Mouse (Mus musculus): ENCODE data around the gene 4933411K16Rik.
A peak's percentile ranks its signal among the peaks of the same experiment; 100 is the strongest.
"Not testable (repeated sequence)": the region's sequence is repeated elsewhere in the genome, so short reads cannot be mapped to it uniquely, and the experiment has no call there.

Gene 4933411K16Rik

DNA sequence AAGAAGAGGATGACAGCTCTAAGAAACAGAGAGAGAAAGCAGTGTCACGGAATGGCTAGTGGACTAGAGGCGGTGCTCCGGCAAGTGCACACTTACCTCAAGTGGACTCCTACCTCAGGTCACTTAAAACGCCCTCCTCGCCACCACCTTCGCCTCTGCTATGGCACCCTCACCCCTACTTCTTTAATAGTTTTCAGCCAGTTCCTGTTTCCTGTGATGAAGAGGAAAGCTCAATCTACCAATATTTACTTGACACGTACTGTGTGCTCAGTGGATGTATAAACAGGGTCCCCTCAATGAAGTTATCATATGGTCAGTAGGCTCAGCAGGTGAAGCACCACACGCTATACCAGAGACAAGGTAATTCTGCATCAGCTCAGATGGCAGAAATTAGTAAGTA is 26.5 kb downstream of the 4933411K16Rik start:
- DNase-seq (ENCODE audit: low read depth, low spot score), result no peak

DNA sequence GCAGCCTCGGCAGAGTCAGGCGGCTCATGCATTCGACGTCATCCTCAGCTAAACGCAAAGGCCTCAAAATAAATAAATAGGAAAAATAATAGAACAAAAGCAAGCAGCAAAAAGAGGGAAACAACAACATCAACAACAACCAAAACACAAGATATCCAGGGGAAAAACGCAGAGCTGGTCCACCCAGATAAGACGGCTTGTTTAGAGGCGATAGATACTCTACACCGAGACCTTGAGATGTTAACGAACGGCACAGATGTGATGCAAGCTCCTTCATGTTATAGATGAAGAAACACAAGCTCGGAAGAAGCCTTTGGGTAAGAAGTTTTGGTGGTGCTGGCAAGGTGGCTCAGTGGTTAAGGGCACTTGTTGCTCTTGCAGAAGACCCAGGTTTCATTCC is 27.0 kb downstream of the 4933411K16Rik start:
- no peak for DNase-seq (ENCODE audit: low read depth, low spot score)

DNA sequence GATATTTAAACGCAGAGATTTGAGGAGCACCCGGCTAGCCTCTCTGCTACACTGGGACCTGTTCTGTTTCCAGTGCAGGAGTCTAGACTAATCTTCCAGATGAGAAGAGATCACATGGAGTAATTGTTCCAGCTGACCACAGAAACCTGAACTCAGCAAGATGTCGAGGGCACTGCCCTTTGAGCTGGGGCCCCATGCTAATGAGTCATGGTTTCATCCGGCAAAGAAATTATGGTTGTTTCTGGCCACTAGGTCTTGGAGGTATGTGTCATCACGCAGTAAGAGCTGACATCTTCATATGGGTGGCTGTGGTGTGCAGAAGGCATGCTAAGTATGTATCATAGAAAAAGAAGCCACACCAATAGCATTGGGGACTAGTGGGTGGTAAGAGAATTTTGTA is 27.9 kb downstream of the 4933411K16Rik start:
- DNase-seq (ENCODE audit: low read depth, low spot score), result no peak

DNA sequence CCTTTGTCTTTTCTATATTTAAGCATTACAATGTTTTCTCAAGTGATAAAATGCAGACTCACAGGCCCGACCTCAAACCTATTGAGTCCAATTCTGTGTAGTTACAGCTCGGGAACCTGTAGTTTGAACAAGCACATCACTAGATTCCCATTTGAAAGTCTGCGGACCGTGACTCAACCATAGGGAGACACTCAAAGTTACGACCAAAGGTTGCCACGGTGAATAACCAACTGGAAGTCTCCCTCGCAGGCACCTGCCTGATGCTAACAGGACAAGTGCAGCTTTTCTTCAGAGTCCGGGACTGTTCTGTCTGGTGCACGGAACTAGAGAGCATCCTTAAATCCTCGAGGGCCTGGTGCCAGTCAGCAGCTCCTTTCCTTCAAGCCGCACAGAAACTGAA is 28.4 kb downstream of the 4933411K16Rik start:
- DNase-seq (ENCODE audit: low read depth, low spot score), result no peak

DNA sequence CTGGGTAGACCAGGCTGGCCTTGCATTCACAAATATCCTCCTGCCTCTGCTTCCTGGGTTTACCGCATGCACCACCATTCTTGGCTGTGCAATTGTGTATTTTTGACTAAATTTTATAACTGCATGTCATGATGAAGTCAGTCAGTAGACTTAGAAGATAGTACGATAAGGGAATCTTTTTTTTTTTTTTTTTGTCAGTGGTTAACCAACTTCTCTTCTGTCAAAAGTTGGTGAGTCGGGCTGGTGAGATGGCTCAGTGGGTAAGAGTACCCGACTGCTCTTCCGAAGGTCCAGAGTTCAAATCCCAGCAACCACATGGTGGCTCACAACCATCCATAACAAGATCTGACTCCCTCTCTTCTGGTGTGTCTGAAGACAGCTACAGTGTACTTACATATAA is 29.6 kb downstream of the 4933411K16Rik start:
- not testable (repeated sequence) for DNase-seq (ENCODE audit: low read depth, low spot score)

DNA sequence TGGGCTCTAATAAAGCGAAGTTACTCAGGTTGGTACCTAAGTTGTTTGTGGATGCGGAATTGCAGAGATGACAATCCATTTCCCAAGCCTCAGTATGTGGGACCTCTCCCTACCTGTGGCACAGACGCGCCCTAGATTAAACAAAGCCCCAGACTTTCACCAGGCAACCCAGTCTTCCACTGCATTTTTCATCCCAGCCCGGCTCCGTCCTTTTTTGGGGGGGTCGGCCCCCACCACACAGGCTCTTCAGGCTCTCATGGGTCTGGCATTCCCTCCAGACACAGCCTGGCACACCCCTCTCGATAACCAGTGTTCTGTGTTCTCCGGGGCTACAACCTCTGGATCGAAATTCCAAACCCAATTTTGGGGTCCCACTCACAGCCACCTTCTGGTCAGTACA is 33.6 kb downstream of the 4933411K16Rik start:
- no peak for DNase-seq (ENCODE audit: low read depth, low spot score)

DNA sequence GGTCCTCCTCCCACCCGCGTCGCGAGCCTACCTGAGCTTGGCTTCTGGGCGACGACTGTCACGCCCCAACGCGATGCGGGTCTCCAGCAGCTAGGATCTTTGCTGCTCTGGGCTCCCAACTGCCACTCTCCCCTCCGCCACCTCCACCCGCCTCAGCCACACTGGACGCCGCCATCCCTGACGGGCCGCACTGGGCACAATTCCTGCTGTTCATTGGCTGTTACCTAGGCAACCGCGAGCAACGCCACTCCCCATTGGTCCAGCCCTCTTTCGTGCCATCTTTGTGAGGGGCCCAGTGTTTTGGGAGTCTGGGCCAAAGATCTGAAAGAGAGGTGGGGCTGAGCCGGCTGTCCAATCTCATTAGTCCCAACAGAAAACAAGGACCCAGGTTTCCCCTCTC is 34.1 kb downstream of the 4933411K16Rik start, which contains the start of gene Morn4:
Gene Morn4, minus strand, starts transcription at position 192 of the 400 bp plus-strand sequence.
- DNase-seq (ENCODE audit: low read depth, low spot score), result peak; percentile 51

DNA sequence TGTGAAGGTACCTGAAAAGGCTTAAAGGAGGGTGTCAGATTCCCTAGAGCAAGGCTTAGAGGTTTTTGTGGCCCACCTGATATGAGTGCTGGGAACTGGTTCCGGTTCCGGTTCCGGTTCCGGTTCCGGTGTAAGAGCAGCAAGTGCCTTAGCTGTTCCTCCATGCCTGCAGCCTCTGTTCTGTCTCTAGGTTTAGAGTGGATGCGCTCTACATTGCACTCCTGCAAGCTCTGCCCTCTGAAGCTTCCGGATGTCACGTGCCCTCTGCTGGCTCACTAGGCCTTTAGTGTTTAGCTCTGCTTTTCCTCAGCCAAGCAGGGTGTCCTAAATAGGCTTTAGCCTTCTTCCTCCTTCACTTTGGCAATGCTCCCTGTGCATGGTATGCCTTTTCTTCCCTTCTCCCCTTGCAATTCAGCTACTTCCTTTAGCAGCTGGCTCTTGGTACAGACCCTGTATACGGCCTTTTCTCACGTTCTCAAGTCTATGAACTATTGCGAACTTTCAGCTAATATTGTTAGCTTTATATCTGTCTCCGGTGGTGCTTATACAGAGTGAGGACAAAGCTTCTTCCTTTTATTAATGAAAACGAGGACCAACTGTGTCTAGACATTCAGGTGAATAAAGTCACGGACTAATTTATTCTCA is 37.2 kb downstream of the 4933411K16Rik start:
- DNase-seq (ENCODE audit: low read depth, low spot score), result peak; percentile 86

DNA sequence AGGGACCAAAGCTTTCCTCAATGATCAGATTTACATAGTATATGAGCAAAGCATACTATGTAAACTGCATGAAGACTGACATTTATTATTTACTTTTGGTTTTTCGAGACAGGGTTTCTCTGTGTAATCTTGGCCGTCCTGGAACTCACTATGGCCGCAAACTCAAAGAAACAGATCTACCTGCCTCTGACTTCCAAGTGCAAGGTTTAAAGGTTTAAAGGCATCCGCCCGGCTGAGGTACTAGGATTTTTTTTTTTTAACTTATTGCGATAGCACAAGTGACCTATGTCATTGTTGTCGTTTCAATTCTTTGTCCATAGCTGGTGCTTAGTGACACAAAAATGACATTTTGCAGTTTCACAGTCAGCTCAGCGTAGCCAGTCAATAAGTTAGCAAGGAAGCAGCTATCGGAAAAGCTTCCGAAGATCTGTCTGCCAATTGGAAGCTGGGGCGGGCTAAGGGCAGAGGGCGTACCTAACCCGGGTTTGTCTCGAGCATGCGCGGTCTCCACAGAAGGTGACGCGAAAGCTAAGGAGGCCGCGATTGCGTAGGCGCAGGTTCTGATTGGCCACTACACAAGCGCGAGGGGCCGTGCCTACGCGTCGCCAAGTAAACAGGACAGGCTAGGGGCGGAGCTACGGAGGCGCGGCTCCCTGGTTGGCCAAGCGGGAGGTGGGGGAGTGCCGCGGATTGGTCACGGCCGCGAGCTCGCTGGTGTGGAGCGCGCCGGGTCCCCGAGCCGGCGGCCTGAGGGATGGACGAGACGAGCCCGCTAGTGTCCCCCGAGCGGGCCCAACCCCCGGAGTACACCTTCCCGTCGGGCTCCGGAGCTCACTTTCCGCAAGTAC is 37.9 kb downstream of the 4933411K16Rik start, which contains the start of gene Pi4k2a:
Gene Pi4k2a, plus strand, starts transcription at position 723 of the 848 bp plus-strand sequence.
- peak; percentile 100 for DNase-seq (ENCODE audit: low read depth, low spot score)

DNA sequence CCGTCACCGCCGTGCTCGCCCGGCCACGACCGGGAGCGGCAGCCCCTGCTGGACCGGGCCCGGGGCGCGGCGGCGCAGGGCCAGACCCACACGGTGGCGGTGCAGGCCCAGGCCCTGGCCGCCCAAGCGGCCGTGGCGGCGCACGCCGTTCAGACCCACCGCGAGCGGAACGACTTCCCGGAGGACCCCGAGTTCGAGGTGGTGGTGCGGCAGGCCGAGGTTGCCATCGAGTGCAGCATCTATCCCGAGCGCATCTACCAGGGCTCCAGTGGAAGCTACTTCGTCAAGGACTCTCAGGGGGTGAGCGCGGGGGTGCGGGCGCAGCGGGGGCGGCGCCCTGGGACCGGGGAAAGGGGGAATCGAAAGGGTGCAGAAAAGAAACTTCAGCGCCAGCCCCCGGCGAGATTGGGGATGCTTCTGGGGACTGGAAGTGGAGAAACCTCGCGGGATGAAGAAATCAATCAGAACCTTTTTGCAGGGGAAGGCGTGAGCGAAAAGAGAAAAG is 38.6 kb downstream of the 4933411K16Rik start:
- DNase-seq (ENCODE audit: low read depth, low spot score), result peak; percentile 73

DNA sequence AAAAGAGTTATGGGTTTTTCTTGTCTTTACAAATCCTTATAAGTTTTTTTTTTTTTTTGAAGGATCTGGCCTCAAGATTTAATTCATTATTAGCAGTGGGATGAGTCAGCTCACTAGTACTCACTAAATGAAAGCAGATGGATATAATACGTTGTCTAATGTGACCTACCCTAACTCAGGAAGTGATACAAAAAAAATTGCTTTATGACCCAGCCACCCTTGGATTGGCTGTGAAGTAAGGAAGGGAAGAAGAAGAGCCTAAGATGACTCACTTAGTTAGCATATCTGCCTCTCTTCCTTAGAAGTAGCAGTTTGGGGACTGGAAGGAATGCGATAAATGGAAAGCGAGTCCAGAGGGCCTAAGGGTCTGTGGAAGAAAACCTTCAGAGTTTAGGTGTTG is 47.4 kb downstream of the 4933411K16Rik start:
- no peak for DNase-seq (ENCODE audit: low read depth, low spot score)

Measured in CD4-positive helper T cell, adult 2 months (primary cell).